Mouse (Mus musculus) heart, embryonic 11.5 days (tissue): Measurements from ENCODE around the gene Cacna2d2. TPM values are rescaled to one million over a fixed set of nuclear protein-coding genes. Genes with fewer than 3 reads are reported as not detected.

Source experiments
- ATAC-seq: fragments of 200-750 bp; cut with Nextera tagmentation; replicated peaks from 2 replicates; pipeline ENCODE4 v1.8.0; 2017; ENCODE audit warnings: moderate library complexity; ENCODE audit not compliant: insufficient number of reproducible peaks, low FRiP score, low TSS enrichment
- H3K27ac ChIP-seq: fragments of 300-500 bp; sonication (generic); 2 replicates; pipeline ENCODE4 v1.5.1; 2014; ENCODE audit warnings: mild to moderate bottlenecking, low read depth, low read length
- H3K27me3 ChIP-seq: fragments of 300-500 bp; sonication (generic); 2 replicates; pipeline ENCODE4 v1.6.1; 2014; ENCODE audit warnings: mild to moderate bottlenecking, low read length, mixed read lengths; ENCODE audit not compliant: control insufficient read depth, insufficient read depth
- H3K36me3 ChIP-seq: fragments of 300-500 bp; sonication (generic); 2 replicates; pipeline ENCODE4 v1.6.1; 2014; ENCODE audit warnings: mild to moderate bottlenecking, low read length, moderate library complexity, mixed read lengths; ENCODE audit not compliant: control insufficient read depth, insufficient read depth
- H3K4me1 ChIP-seq: fragments of 300-500 bp; sonication (generic); 2 replicates; pipeline ENCODE4 v1.6.1; 2014; ENCODE audit warnings: low read length; ENCODE audit not compliant: control insufficient read depth, insufficient read depth
- H3K4me2 ChIP-seq: fragments of 300-500 bp; sonication (generic); 2 replicates; pipeline ENCODE4 v1.6.1; 2014; ENCODE audit warnings: mild to moderate bottlenecking, moderate library complexity
- H3K4me3 ChIP-seq: fragments of 300-500 bp; sonication (generic); 2 replicates; pipeline ENCODE4 v1.5.1; 2014; ENCODE audit warnings: low read depth, low read length
- H3K9ac ChIP-seq: fragments of 300-500 bp; sonication (generic); 2 replicates; pipeline ENCODE4 v1.6.1; 2014; ENCODE audit warnings: mild to moderate bottlenecking, low read depth, low read length, moderate library complexity
- H3K9me3 ChIP-seq: fragments of 300-500 bp; sonication (generic); replicated peaks from 2 replicates; pipeline ENCODE4 v1.6.1; 2016; ENCODE audit warnings: low read length; ENCODE audit not compliant: control insufficient read depth
- WGBS: fragments of 180-500 bp; shearing (Covaris S2); extraction: QIAGEN DNeasy Blood & Tissue Kit; methylation state at CpG from one replicate; pipeline ENCODE4 v1.1.7; 2014; ENCODE audit not compliant: insufficient replicate concordance; 5-methylcytosine and 5-hydroxymethylcytosine counted together
- polyA plus RNA-seq: library from polyadenylated mRNA; unstranded; fragments of >200 nt; fragmentation: Nextera tagmentation; extraction: Ambion mirVana; gene quantifications from 2 replicates; pipeline ENCODE4 v1.2.1, GENCODE M21; 2014

Gene Cacna2d2
- polyA plus RNA-seq, 1 experiment from 2014 or later: 7.1 TPM

GRCm38 (mm10) chr9:107514303-107514955 is 115.0 kb downstream of the Cacna2d2 start:
- no peaks in the 10 kb centered on the region for H3K9me3 ChIP-seq
- H3K4me2 ChIP-seq: no peak overlapping the region; the same call in 1 of the 2 replicates
- 21% methylated on average over 14 of the region's 14 CpGs for WGBS
- H3K4me1 ChIP-seq: no peaks in the 10 kb centered on the region
- no peaks in the 10 kb centered on the region; the same call in 1 of the 2 replicates for H3K27me3 ChIP-seq
- no peak overlapping the region for H3K9ac ChIP-seq
- no peaks in the 10 kb centered on the region; the same call in 1 of the 2 replicates for H3K36me3 ChIP-seq
- H3K27ac ChIP-seq: no peak overlapping the region
- ATAC-seq: no peak; the same call in 1 of the 2 replicates
- no peak overlapping the region for H3K4me3 ChIP-seq

DNA sequence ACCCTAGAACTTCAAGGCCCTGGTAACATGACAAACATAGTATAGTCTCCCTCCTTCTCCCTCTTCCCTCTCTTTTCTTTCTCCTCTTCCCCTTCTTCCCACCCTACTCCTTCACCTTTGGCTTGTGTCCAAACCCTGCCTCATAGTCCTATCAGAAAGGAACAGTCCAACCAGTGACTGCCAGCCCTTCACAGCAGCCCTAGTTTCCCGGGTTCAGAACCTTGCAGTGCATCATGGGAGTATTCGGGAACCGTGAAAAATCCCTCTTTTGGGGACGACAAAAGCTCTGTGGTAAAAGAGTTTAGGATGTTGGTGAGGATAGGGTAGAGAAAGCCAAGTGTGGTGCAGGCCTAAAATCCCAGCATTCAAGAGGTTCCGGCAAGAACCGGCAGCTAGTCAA is 120.9 kb downstream of the Cacna2d2 start:
- WGBS: 65% methylated on average over 6 of the region's 6 CpGs
- peaks cover 6% of the 10 kb centered on the region for H3K27me3 ChIP-seq

GRCm38 (mm10) chr9:107521190-107521589 is 121.8 kb downstream of the Cacna2d2 start:
- Histone ChIP-seq H3K4me3 (no peak overlapping the region), H3K4me2 (no peak overlapping the region), H3K9me3 (no peaks in the 10 kb centered on the region), H3K36me3 (no peaks in the 10 kb centered on the region), H3K27me3 (peaks cover 14% of the 10 kb centered on the region), H3K27ac (no peak overlapping the region), H3K9ac (no peak overlapping the region), H3K4me1 (0 out of 2 replicates have a peak, but pooled peaks cover 9% of the 10 kb centered on the region)
- 52% methylated on average over 5 of the region's 5 CpGs for whole genome bisulfite sequencing
- no peak for ATAC-seq

More for the DNA sequence above, 120.9 kb downstream of the Cacna2d2 start:
- Histone ChIP-seq H3K9me3 (no peaks in the 10 kb centered on the region), H3K4me2 (no peak overlapping the region), H3K4me1 (0 out of 2 replicates have a peak, but pooled peaks cover 9% of the 10 kb centered on the region), H3K9ac (no peak overlapping the region), H3K36me3 (no peaks in the 10 kb centered on the region), H3K27ac (no peak overlapping the region), H3K4me3 (no peak overlapping the region)
- ATAC-seq: no peak

DNA sequence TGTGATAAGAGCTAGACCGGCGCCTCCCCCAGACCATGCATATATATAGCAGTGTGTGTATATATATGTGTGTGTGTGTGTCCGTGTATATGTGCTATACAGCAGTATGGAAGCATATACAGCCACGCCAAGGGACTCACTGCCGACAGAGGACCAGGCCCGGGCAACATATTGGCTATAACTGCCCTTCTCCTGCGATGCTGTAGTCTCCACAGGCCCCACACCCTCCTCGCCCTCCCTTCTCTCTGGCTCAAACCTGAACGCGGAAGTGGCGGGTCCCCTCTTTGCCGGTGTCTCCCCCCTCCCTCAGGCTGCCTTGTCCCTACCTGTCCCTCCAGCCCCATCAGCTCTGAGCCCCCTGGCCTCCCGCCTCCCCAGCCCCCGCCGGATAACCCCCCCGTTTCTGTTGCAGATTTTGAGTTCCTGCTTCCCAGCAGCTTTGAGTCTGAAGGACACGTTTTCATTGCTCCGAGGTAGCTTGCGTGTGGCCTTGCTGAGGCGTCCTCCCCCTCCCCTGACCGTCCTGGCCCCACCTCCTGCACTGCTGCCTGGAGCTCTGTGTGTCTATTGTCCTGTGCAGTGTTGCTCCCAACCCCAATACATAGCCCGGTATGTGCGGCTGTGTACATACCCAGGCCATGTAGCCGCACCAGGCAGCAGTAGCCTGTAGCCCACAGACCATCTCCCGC is 122.4 kb downstream of the Cacna2d2 start:
- 32% methylated on average over 25 of the region's 25 CpGs for WGBS
- H3K9ac ChIP-seq: peak overlapping the region; percentile 49; the same call in 1 of the 2 replicates

GRCm38 (mm10) chr9:107522400-107522711 is 122.9 kb downstream of the Cacna2d2 start:
- ATAC-seq: no peak
- Histone ChIP-seq H3K9me3 (no peaks in the 10 kb centered on the region), H3K9ac (peak overlapping the region; percentile 49; the same call in 1 of the 2 replicates), H3K4me3 (no peak overlapping the region), H3K4me2 (peak overlapping the region; percentile 53), H3K27me3 (peaks cover 25% of the 10 kb centered on the region), H3K27ac (peak overlapping the region; percentile 24; the same call in 1 of the 2 replicates), H3K4me1 (peaks cover 15% of the 10 kb centered on the region; the same call in 1 of the 2 replicates), H3K36me3 (no peaks in the 10 kb centered on the region)
- 38% methylated on average over 2 of the region's 2 CpGs for WGBS

More for the DNA sequence above, 122.4 kb downstream of the Cacna2d2 start:
- Histone ChIP-seq H3K36me3 (no peaks in the 10 kb centered on the region), H3K27me3 (peaks cover 21% of the 10 kb centered on the region), H3K27ac (peak overlapping the region; percentile 24; the same call in 1 of the 2 replicates), H3K4me3 (no peak overlapping the region), H3K4me2 (peak overlapping the region; percentile 53), H3K9me3 (no peaks in the 10 kb centered on the region), H3K4me1 (peaks cover 12% of the 10 kb centered on the region; the same call in 1 of the 2 replicates)
- peak; percentile 20; the same call in 1 of the 2 replicates for ATAC-seq

DNA sequence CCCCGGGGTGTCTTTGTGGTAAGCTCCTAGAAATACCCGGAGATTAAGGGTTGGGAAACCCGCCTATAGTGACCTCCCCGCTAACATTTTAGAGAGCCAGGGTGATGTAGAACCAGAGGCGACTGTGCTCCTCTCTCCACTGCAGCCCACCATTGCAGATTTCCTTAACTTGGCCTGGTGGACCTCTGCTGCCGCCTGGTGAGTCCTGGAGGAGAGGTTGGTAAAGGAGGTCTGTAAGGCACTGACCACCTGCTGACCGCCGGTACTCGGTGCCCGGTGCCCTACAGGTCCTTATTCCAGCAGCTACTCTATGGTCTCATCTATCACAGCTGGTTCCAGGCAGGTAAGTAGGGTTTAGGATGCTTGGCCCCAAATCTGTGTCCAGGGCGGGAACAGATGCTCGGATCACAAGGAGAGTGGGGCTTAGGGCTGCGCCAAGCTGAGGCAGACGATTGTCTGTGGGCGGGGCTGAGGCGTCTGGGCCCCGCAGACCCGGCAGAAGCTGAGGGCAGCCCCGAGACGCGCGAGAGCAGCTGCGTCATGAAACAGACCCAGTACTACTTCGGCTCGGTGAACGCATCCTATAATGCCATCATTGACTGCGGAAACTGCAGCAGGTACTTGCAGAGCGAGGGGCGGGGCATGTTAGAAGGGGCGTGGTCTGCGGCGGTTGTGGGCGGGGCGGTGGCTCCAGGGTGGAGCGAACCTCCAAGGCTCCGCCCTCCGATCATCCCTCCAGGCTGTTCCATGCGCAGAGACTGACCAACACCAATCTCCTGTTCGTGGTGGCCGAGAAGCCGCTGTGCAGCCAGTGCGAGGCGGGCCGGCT is 127.0 kb downstream of the Cacna2d2 start:
- Histone ChIP-seq H3K36me3 (no peaks in the 10 kb centered on the region), H3K4me2 (peak overlapping the region; percentile 69), H3K9me3 (no peaks in the 10 kb centered on the region), H3K27ac (no peak overlapping the region), H3K4me3 (peak overlapping the region; percentile 35), H3K9ac (no peak overlapping the region), H3K4me1 (peaks cover 17% of the 10 kb centered on the region; the same call in 1 of the 2 replicates), H3K27me3 (peaks cover 36% of the 10 kb centered on the region)
- WGBS: 14% methylated on average over 43 of the region's 44 CpGs
- ATAC-seq: peak; percentile 67; the same call in 1 of the 2 replicates

GRCm38 (mm10) chr9:107533791-107534407 is 134.5 kb downstream of the Cacna2d2 start, which contains the start of gene Tmem115:
Gene Tmem115, plus strand, starts transcription at chr9:107533945.
- Histone ChIP-seq H3K9me3 (no peaks in the 10 kb centered on the region), H3K4me1 (peaks cover 25% of the 10 kb centered on the region), H3K27ac (peak within 1 kb of the TSS; percentile 64), H3K4me3 (peak within 1 kb of the TSS; percentile 92), H3K36me3 (0 out of 2 replicates have a peak, but pooled peaks cover 2% of the 10 kb centered on the region), H3K27me3 (peaks cover 4% of the 10 kb centered on the region; the same call in 1 of the 2 replicates), H3K9ac (peak within 1 kb of the TSS; percentile 94), H3K4me2 (peak within 1 kb of the TSS; percentile 93)
- peak; percentile 94 for ATAC-seq
- WGBS: 1% methylated on average over 48 of the region's 48 CpGs
